Mouse (Mus musculus) thymus, postnatal 14 days (tissue): ENCODE data around the gene Zar1l.

Experiments
- DNase-seq: peaks from one replicate; pipeline ENCODE4 v3.0.0; 2021

The Zar1l gene

DNA sequence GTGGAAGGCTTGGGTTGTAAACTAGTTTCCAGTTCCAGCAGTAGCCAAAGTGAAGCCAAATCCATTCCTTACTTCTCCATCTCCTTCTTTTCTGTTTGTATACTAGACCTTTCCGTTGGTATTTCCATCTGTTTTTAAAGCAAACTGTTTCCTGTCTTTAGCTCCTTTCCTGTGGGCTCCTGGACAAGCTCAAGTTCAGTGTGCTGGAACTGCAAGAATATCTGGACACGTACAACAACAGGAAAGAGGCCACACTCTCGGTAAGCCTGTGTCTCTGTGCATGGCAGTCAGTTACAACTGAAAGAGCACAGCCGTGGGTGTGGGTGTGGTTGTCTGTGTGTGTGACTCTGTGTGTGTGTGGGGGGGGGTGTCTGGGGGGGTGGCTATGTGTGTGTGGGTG lies 39.4 kb downstream of the Zar1l start:
- DNase-seq: no peak

DNA sequence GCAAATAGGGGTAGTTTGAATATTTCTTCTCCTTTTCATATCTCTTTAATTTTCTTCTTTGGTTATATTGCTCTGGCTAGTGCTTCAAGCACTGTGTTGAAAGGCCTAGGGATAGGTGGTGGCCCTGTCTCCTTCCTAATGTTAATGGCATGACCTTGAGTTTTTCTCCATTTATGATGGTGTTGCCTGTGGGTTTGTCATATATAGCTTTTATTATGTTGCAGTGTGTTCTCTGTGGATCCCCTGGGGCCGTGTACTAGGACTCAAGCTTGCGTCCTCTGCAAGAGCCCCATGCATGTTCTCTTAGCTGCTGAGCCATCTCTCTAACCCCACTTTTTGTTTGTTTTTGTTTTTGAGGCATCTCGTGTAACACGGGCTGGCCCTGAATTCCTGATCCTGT lies 40.6 kb downstream of the Zar1l start:
- DNase-seq: no peak

GRCm38 (mm10) chr5:150468431-150468830 lies 49.5 kb downstream of the Zar1l start:
- DNase-seq: no peak

DNA sequence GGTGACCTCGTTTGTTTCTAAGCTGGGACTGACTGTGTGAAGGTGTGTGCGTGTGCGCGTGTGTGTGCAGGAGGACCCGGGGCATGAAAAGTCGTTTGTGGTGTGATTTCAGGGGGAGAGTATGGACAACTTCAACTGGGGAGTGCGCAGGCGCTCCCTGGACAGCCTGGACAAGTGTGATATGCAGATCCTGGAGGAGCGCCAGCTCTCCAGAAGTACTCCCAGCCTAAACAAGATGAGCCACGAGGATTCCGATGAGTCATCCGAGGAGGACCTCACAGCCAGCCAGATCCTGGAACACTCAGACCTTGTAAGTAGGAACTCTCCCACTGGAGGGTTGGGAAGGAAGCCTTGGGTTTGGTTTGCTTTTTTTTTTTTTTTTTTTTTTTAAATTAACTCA lies 51.8 kb downstream of the Zar1l start:
- DNase-seq: no peak

- DNase-seq: no peak
These were observed 52.7 kb downstream of the Zar1l start for GRCm38 (mm10) chr5:150465218-150465617.

DNA sequence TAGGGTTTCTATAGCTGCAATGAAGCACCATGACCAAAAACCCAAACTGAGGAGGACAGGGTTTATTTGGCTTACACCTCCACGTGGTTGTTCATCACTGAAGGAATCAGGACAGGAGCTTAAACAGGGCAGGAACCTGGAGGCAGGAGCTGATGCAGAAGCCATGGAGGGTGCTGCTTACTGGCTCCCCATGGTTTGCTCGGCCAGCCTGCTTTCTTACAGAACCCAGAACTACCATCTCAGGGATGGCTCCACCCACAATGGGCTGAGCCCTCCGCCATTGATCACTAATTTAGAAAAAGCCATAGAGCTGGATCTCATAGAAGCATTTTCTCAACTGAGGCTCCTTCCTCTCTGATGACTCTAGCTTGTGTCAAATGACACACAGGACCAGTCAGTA lies 53.2 kb downstream of the Zar1l start:
- DNase-seq: no peak

GRCm38 (mm10) chr5:150459801-150460200 lies 58.2 kb downstream of the Zar1l start:
- DNase-seq: no peak

DNA sequence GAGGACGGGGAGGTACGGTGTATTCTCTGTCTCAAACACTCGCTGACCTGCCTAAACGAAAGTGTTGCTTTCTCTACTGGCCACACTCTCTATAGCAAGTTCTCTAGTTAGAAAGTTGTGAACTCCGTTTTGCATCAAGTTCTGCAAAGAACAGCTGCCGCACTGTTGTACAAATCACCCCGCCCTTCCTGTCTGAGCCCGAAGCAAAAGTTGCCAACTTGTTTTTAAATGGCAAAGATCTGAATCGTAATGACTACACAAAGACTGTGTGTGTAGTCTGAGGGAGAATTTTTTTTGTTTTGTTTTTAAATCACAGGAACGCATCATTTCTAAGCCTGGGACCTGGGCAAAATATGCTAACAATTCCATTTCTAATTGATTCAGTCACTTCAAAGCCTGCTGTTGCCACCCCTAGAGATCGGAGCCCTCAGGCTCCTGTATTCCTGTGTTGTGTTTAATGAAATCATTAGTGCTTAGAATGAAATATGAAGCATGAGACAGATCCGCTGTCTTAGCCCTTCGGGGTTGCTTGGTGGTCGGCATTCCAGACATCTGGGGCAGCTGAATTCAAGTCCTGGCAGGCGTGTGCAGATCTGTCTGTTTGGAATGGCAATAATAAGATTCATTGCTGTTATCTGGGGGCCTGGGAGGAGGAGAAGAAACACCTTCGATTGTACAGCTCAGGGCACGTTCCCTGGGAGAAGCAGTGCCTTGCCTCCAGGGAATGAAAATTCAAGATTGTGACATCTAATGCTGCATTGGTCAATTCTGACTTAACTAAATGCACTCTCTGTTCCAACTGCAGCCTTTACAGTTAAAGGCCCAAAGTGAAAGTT lies 59.8 kb downstream of the Zar1l start:
- DNase-seq: no peak

- DNase-seq: no peak
These were observed 60.6 kb downstream of the Zar1l start for GRCm38 (mm10) chr5:150457165-150457903.
